Mouse (Mus musculus) embryo, embryonic 11 days (tissue): ENCODE results near the gene Stk10.

ENCODE experiments used
- DNase-seq: peaks from one replicate; pipeline ENCODE4 v3.0.0-alpha.2; 2015

The Stk10 gene

DNA sequence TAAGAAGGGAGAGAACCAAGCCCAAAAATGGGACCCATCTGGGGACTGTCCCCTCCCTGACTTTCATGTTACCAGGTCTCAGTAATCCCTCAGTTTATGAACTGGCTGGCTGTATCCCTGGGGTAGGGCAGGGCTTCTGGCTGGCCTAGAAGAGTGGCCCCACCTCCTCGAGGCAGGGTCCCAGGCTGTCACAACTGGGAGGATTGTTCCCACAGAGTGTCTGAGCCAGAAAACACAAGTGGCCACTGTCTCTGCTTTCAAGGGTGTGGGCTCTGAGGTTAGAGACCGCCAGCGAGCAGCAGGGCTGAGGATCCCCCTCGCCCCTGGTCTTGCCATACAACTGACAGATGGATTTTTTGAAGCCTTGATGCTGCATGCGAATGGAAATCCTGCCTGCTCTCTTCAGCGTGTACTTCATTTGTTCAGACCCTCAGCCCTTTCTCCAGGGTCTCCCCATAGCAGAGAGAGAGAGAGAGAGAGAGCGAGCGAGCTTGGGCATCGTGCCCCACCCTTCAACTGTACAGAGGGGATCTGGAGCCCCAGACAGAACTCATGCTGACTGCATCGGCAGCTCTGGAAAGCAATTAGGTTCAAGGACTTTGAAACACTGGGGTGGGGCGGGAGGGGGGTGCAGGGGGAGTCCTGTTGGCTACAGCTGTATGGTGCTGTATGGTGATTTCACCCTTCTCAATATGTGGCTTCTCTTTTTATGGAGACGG, 18.6 kb downstream of the Stk10 start:
- DNase-seq = no peak

DNA sequence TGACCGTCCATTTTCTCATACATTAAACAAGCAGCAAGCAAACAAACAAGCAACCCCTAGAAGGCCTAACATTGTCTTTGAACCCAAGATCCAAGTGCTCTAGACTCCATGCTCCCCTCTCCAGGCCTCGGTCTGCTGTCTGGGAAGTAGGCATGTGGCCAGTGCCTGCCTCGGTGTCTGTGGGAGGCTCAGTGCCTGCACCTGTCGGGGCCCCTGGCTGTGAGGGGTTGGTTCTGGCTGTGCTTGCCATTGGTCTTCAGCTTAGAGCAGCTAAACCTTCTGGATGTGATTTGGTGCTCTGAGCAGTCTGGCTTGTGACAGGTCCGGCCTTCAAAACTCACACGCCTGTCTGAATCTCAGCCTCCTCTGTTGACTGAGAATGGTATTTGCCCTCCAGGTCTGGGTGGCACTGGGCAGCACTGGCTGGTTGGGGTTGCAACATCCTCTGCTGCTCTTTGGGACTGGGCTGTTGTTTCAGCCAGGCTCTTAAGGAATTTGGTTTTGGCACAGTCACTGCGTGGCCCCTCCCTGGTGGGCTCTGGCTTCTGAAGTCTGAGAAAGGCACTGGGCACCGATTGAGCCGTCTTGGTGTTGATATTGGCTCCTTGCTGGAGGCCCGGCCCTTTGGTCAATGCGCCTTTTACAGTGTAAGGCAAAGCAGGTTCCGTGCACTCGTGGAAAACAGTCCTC, 19.4 kb downstream of the Stk10 start:
- no peak for DNase-seq

DNA sequence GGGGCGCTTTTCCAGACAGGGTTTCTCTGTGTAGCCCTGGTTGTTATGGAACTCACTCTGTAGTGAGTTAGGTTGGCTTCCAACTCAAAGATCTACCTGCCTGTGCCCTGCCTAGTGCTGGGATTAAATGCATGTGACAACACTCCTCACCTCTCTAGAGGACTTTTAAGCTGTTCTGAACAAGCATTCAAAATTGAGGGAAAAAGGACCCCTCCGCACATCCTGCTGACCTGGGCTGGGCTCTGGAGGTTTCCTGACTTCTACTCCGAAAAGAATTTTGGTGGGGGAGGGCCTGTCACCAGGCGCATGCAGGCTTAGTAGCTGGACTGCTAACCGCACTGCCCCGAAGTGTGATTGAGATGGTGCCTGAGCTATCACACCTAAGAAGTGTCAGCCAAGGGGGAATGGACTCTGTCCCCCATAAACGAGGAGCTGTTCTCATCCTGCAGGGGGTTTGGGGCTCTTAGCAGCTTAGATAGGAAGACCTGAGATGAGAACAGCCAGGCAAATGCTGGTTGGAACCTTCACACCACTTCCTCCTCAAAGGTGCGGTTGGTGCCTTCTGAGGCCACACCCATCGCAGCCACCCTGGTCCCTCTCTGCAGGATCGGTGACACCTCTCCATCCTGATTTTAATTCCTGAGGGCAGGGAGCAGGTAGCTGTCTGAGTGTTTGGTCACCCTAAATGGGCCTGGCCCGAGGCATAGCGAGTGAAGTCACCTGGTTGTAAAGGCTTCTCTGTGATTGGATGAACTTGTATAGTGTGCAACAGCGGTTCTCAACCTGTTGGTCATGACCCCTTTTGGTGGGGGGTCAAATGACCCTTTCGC, 20.4 kb downstream of the Stk10 start:
- no peak for DNase-seq

DNA sequence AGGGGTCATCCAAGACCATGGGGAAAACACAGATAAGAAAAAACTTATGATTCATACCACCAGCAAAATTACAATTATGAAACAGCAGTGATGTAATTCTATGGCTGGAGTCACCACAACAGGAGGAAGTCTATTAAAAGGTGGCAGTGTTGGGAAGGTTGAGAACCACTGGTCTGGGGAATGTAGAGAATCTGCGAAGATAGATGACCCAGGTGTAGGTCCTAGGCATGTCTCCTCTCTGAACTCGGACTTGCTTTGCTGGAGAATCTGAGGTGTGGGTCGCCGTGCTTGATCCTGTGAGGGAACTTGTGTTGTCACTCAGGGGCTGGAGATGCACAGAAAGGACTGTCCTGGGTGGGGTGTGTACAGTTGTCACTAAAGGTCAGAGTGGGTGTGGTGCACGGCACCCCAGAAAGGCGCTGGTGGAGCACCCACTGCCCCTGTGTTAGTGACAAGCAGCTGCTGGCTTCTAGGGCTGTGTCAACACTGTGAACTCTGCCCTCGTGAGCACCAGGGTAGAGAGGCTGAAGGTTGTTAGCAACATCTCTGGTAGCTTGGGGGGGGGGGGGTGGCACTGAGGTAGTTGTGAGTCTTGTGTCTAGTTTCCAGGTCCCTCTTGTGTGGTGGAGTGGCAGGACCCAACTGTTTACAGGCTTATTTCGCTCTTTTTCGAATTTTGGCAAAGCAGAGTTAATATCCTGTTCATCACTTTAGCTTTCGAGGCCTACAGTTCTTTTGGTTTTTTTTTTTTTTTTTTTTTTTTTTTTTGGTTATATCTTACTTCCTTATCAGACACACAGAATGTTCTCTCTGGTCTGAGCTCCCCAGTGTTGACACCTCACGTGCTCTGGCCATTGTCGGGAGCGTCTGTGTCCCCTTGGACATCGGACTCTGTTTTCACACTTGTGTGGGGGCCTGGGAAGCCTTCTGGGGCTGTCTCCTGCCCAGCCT, 21.3 kb downstream of the Stk10 start:
- no peak for DNase-seq

DNA sequence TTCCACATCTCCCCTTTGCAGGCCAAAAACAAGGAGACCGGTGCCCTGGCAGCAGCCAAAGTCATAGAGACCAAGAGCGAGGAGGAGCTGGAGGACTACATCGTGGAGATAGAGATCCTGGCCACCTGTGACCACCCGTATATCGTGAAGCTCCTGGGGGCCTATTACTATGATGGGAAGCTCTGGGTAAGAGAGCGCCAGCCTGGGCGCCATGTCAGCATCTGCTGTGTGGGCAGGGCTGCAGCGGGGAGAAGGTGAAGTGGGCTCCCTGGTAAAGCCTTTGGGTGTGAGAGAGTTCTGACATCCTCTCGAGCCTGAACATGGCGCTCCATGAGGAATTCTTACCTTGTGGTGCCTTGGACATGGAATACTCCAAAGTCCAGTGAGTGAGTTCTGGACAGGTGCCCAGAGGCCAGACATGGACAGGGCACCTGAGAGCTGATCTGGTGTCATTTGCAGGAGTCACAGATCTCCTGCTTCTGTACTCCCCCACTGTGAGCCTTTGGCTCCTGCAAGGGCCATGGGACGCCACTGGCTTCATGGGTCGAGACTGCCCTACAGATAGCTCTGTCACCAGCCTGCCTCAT, 22.1 kb downstream of the Stk10 start:
- DNase-seq = no peak

DNA sequence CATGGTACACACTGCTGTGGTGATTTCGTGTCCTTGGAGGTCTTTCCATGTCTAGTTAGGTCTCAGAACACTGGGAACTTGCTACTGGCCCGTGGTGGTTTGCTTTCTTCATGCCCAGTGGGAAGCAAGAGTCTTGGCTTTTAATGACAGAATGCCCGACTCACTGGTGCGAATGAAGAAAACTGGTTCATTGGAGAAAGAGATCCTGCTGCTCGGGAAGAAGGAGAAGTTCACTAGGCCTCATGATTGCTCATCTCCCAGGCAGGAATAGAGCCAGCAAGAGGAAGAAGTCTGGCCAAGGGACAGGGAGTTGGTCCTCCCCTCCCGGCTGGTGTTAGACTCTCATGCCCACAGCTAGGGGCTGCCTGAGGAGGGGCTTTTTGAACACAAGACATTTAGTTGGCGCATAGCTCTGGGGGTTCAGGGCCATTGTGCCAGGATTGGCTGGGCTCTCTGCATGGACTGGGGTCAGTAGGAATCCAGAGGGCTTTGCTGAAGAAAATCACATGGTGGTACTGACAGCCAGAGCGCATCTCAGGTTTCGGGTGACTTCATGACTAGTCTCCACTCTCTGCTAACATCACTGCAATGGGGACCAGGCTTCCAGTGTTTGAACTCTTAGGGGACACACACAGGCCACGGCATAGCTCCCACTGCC, 23.4 kb downstream of the Stk10 start:
- DNase-seq = no peak

DNA sequence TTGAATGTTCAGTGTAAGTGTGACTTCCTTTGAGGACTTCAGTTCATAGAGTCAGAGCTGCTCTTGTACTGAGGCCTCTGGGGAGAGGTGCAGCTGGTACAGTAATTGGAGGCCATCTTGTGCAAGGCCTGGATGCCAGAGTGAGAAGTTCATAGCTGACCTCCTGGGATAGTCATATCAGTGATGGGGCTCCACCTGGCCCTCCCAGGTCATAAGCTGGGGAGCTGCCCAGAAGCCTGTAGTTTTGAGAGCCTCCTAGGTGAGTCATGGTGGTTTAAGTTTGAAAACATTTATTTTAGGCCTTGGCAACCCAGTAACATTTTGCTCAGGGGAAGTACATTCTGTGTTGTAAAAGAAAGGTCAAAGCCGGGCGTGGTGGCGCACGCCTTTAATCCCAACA, 24.9 kb downstream of the Stk10 start:
- DNase-seq = no peak

DNA sequence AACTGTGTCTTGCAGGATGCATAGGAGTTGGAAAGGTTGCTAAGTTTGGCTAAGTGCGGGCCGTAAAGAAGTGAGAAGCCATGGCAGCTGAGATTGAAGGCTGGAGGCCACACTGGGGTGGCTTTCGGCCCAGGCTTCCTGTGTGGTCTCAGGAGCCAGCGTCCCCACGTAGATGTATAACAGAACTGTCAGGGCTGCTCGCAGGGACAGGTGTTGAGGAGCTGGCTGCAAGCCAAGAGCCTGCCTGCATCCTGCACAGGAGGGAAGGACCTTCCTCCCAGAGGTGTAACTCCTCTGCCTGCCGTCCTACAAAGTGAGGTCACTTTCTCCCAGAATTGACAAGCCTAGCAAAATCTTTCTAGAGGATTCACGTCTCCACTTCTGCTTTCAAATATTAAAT, 25.6 kb downstream of the Stk10 start:
- DNase-seq = no peak

DNA sequence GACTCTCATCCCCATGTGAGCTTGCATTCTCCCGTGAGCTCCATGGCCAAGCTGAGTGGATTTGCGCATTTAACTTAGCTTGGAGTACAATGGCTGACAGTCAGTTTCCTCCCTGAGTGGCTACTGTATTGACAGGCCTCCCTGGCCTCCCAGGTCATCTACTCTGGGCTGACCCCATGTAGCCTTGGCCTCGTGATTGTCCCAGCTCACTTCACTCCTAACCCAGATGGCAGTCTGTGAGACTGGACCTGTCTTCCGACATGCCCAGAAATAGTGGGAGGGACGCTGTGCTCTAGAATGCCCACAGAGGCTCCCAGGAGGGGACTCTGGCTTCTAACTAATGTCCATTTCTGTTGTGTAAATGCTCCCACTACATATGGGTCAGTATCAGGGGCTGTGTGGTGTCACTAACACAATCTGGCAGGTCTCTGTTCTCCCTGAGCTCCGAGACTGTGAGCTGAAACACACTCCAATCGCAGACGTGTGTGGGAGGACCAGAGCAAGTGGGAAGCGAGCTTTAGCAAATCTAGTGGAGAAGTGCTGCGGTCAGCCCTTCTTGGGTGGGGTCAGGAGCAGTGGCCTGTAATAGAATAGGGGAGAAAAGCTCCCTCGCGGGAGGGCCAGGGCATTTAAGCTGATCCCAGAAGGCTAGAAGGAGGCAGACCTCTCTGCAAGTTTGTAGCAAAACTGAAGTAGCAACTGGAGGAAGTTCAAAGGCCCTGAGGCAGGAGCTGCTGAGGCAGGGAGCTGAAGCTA, 27.1 kb downstream of the Stk10 start:
- DNase-seq = no peak

DNA sequence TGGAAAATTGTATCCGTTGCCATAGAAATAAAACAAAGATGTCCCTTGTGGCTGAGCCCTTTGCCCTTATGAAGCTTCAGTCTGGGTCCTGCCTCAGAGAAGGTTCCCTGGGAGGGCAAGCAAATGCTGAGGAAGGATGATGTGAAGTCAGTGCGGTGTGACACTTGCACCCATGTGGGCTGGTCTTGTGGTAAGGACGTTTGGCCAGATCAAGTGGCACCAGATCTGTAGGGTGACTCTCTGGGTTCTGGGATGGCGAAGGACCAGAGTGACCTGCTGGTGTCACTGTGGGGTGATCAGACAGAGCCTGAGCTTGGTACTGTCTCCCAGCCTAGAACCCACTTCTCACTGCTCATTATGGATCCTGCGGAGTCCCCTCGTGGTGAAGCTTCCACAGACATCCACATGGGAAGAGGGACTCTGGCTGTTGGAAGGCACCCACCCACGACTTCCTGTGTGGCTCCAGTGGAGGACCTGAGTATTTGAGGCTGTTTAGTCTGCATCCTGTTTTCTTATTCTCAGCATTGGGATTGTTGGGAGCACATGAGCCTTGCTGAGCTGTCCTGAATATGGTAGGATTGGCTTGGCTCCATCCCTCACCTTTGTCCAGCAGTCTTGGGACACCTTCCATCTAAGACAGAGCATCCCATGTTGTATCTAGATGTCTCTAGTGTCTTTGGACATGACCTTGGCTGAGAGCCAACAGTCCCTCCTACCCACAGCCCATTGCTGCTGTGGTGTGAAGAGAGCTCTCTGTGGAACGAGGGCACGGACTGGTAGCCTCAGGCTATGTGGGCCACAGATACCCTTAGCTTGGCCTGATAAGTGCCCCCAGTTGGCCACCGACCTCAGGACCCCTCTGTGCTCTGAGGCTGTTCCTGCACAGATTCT, 28.6 kb downstream of the Stk10 start:
- DNase-seq = no peak

DNA sequence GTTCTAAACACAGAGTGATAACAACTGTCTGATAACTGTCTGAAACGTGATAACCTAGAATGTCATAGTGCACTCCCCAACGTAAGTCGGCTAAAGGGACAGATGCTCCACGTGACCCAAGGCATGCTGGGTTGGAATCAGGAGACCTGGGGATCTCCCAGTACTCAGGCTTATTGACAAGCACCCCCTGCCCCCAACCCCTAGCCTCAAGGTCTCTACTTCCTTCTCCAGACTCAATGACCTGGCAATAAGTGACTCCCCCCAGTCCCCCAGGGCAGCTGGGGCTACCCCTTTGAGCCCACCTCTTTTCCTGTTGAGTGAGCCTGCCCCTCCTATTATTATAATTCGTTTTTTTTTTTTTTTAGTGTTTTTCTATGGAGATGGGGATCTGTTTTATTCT, 29.6 kb downstream of the Stk10 start:
- DNase-seq = no peak

DNA sequence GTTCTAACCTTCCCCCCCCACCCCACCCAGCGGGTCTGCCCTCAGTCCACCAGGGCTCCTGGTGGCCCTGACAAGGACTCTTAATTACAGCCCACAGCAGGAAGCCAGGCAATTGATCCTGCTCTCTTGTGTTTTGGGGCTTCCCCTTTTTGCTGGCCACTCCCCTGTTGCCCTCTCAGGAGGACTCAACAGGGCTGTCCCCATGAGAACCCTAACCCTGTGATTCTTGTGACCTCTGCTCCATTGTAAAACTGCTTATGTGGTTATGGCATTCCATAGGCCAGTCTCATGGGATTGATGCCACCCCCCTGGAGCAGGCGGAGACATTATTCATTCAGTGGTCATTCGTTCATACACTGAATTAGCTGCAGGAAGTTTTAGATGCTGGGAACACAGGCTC, 30.6 kb downstream of the Stk10 start:
- DNase-seq = no peak

DNA sequence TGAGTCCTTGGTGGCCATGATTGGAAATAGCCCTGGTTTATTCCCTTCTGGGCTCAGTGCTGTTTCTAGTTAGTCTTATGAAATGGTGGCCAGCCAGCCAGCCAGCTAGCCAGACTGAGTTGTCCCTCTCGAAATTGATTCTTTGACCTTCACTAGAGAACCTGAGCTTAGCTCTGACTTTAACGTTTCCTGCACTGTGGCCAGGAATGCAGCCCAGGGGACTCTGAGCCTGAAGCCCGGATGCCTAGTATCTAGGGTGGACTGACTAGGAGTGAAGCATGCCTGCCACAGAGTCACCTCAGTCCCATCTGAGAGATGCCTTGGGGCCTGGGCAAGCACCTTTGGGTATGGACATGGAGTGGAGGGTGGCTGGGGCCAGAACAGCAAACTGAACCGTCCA, 31.5 kb downstream of the Stk10 start:
- no peak for DNase-seq

DNA sequence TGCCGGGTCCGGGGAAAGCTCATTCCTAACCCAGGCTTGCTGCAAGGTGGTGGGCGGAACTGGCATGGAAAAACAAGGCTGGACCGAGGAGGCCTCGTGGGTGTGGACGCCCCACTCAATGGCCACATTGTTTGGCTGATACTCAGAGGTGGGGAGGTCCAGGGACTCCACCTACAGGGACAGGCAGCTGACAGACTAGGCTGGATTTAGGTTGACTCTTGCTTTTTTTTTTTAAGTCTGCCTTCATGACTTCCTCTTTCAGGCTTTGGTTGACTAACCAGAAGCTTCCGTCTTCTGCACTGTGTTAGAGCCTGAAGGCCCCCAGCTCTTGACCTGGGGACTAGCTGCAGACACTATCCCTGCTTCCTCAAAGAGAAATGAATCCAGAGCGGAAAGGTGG, 32.0 kb downstream of the Stk10 start:
- no peak for DNase-seq

DNA sequence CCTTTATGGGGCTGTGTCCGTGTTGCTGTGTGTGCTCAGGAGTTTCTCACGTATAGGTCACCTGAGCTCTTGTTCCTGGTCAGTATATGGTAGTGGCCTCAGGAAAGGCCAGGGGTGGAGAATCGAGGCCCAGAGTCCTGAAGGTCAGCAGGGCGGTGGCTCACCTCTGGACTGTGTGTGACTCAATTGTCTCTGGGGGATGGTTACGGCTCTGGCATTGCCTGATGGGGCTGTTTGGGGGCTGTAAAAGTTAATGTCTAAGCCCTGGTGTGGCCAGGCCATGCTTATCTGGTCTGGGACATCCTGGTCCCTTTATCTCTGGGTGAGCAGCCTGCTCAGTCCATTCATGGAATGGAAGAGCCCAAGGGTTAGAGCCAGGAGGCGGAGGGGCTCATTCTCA, 33.1 kb downstream of the Stk10 start:
- no peak for DNase-seq

DNA sequence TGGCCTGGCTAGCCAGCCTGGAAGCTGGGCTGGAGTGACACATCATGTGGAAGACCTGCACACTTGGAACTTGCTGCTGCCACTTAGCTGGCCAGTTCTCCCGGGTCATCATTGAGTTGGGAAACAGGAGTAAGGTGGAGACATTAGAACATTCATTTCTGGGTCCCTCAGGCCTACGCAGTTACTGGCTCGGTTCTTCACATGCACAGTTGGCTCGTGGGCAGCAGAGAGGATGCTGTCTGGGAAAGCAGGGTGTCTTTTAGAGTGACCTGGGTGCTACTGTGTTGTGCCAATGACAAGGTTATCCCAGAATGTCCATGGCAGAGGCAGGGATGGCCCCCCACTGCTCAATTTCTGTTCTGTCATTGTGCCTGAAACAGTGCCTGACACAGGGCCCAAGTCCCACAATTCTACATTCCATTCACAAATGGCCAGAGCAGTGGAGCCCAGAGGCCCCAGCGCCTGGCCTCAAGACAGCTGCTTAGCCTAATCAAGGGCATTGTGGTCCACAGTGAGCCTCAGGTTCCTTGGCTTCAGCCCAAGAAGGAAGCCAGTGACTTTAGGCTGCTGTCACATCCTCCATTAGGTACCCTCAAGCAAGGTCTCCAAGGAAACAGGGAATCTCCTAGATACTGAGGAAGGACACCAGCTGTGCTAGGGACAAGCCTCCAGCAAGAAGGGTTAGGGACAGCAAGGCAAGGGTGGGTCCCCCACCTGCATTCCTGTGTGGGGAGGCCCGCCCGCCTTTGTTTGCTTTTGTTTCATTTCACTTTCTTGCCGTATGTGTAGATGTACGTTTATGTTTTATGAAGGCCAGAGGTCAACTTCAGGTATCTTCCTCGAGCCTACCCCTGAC, 34.1 kb downstream of the Stk10 start:
- no peak for DNase-seq

DNA sequence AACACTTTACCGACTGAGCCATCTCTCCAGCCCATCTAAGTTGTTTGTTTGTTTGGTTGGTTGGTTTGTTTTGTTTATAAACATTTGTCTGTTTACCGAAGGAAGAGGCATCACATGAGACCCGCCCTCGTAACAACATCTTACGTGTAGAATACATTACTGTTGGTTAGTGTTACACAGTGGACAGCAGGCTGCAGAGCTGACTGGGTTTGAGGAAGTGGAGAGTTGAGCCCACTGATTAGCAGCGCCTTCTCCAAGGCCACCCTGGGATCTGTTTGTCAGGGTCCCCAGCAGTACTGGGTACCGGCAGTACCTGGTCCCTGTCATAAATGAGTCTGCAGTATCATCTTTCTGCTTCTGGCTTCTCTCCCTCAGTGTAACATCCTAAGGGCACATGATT, 35.0 kb downstream of the Stk10 start:
- DNase-seq = no peak

DNA sequence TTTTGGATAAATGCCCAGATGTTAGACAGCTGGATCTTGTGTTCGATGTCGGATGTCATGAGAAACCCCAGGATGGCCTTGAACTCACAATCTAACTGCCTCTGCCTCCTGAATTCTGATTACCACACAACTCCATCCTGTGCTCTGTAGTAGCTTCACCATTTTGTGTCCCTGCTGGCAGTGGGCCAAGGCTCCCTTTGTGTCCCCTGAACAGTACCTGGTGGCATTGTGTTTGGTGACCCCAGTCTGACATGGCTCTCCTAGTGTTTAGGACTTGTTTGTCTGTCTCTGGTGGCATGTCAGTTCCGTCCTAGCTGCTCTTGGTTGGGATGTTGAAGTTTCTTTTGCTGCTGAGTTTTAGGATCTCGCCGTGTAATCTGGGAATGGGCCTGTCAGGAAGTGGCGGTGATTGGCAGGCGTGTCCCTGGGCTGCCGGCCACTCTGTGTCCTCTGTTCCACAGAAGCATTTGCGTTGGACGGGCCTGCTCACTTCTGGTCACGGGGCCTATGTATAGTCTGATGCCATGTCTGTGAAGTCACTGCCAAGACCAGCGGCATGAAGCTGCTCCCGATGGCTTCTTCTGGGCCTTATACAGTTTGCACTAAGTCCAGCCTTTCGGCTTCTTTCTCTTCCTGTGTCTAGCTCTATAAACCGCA, 35.7 kb downstream of the Stk10 start:
- DNase-seq = no peak
